Mouse (Mus musculus) B cell, adult (primary cell): ENCODE results near the gene Il1f9. TPM values are rescaled to one million over a fixed set of nuclear protein-coding genes. Genes with fewer than 3 reads are reported as not detected.

Experiments used
- total RNA-seq: library from RNA; stranded (reverse); gene quantifications from 4 replicates; pipeline ENCODE4 v1.2.4, GENCODE M21; 2023; ENCODE audit not compliant: inconsistent age

Gene Il1f9
- total RNA-seq, result not detected in 4 replicates

DNA sequence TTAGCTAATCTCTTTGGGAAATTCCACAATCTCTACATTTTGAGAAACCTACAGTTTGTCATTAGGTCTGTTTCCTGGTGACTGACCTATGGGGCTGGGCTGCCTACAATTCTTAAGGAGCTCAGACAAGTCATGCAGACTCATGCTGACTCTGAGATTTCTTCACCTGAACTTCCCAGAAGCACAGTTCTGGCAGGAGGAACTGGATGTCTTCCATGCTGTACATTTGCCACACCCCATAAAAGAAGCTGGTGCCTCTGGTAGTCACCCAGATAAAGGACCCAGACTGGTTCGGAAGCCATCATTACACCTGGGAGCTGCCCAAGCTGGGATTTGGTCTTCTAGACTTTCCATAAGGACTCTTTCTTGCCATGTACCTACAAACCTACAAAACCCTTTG, at the start of gene Il1f9:
Il1f9 (plus strand) TSS at position 301 of the 400 bp plus-strand sequence.

DNA sequence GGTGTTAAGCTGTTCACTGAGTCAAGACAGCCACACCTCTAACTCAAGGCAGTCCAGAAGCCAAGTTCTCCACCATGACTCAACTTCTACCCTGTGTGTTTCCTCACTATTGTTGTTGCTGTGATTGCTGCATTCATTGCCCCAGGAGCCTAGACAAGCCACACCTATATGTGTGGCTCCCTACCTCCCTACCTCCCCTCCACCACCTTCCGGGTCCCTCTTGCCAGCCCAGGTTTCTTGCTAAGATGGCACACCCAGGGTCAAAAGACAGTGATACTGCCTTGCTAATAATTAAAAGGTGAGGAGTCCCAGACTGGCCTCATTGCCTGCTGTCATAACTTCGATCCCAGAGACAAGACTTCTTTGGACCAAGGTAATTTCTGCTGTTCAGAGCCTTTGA, 33.4 kb upstream of the Il1f9 start, which contains the start of gene Il1f8:
Il1f8 (plus strand) TSS at position 301 of the 400 bp plus-strand sequence.

DNA sequence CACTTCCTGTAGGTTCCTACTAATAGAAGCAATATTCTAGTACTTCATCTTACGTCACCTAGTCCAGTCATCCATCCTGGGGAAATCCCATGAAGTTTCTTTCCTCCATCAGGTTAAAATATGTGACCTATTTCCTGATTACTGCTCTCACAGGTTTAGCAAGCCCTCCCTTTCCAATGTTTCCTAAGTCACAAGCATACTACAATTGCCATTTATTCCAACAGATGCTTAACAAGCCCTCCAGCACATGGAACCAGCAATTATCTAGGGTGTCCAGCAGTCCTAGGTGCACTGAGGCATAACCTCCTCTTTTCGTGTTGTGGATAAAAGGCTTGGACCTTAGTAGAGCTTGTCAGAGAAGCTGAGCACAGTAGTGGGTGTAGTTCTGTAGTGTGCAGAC, 28.8 kb downstream of the Il1f9 start, which contains the start of gene Il1f6:
Il1f6 (plus strand) TSS at position 301 of the 400 bp plus-strand sequence.

Other genes starting within 250 kb of the Il1f9 start
- gene Hnmt, start 137.1 kb upstream of the Il1f9 start, total RNA-seq, result not detected in 4 replicates
- not detected in 4 replicates for gene Tbpl2, start 89.9 kb upstream of the Il1f9 start, total RNA-seq
- not detected in 4 replicates for gene Il1f8, start 33.3 kb upstream of the Il1f9 start, total RNA-seq
- gene Il1f6, start 28.9 kb downstream of the Il1f9 start, total RNA-seq, result not detected in 4 replicates
- not detected in 4 replicates for gene Il1f5, start 90.5 kb downstream of the Il1f9 start, total RNA-seq
- gene Il1f10, start 104.7 kb downstream of the Il1f9 start, total RNA-seq, result not detected in 4 replicates
- not detected in 4 replicates for gene Il1rn, start 150.4 kb downstream of the Il1f9 start, total RNA-seq
- 187 to 204 TPM (median 191 TPM) in 4 replicates for gene Psd4, start 181.1 kb downstream of the Il1f9 start, total RNA-seq